Mouse (Mus musculus) ES-E14 (cell line): Measurements from ENCODE around the gene Yaf2. TPM values are rescaled to one million over a fixed set of nuclear protein-coding genes. Genes with fewer than 3 reads are reported as not detected.
A peak's percentile ranks its signal among the peaks of the same experiment; 100 is the strongest.
"Not testable (repeated sequence)": the region's sequence is repeated elsewhere in the genome, so short reads cannot be mapped to it uniquely, and the experiment has no call there.

Experiments used
- DNase-seq: peaks from one replicate; pipeline ENCODE4 v3.0.0-alpha.2; 2013; ENCODE audit warnings: low read depth, low spot score
- H3K27ac ChIP-seq: 2 replicates; pipeline ENCODE4 v1.5.1; 2012; ENCODE audit warnings: low read depth, mild to moderate bottlenecking, low read length, moderate library complexity, mixed read lengths; ENCODE audit not compliant: poor library complexity, insufficient read depth, severe bottlenecking
- H3K36me3 ChIP-seq: 2 replicates; pipeline ENCODE4 v1.6.1; 2012; ENCODE audit warnings: mild to moderate bottlenecking, low read length, moderate library complexity, mixed read lengths; ENCODE audit not compliant: control insufficient read depth, poor library complexity, insufficient read depth, severe bottlenecking
- H3K4me1 ChIP-seq, 2 experiments: fragments of 150-350 bp in 1 of 2; sonication (generic) in 1 of 2; 2 replicates each; pipeline ENCODE4 v1.6.1; 2012; ENCODE audit warnings: low read length in 2 of 2, mild to moderate bottlenecking in 1 of 2, mixed read lengths in 1 of 2; ENCODE audit not compliant: control insufficient read depth in 2 of 2, insufficient read depth in 2 of 2, poor library complexity in 1 of 2
- H3K4me3 ChIP-seq, 2 experiments: fragments of 150-350 bp in 1 of 2; sonication (generic) in 1 of 2; 2 replicates each; pipeline ENCODE4 v1.5.1; 2012; ENCODE audit warnings: low read length in 2 of 2, low read depth in 1 of 2, mild to moderate bottlenecking in 1 of 2, mixed read lengths in 1 of 2; ENCODE audit not compliant: insufficient read depth in 1 of 2, poor library complexity in 1 of 2, severe bottlenecking in 1 of 2
- H3K9ac ChIP-seq: 2 replicates; pipeline ENCODE4 v1.6.1; 2012; ENCODE audit warnings: low read depth, mild to moderate bottlenecking, low read length, mixed read lengths; ENCODE audit not compliant: poor library complexity, insufficient read depth, severe bottlenecking
- H3K9me3 ChIP-seq: fragments of 150-350 bp; sonication (generic); 2 replicates; pipeline ENCODE4 v1.6.1; 2012; ENCODE audit warnings: low read depth, mild to moderate bottlenecking, low read length; ENCODE audit not compliant: control insufficient read depth, insufficient read depth
- CHD2 ChIP-seq: IDR thresholded peaks from 2 replicates; pipeline ENCODE4 v1.6.1; 2014; ENCODE audit warnings: mild to moderate bottlenecking, low read depth, low read length, inconsistent platforms
- HCFC1 ChIP-seq: IDR thresholded peaks from 2 replicates; pipeline ENCODE4 v1.6.1; 2012; ENCODE audit warnings: low read length, inconsistent platforms, borderline replicate concordance; ENCODE audit not compliant: insufficient read depth
- MAFK ChIP-seq: IDR thresholded peaks from 2 replicates; pipeline ENCODE4 v1.6.1; 2014; ENCODE audit warnings: mild to moderate bottlenecking, low read depth, low read length, inconsistent platforms; ENCODE audit not compliant: insufficient read depth
- ZC3H11A ChIP-seq: IDR thresholded peaks from 2 replicates; pipeline ENCODE4 v1.6.1; 2012; ENCODE audit warnings: low read depth, mild to moderate bottlenecking, inconsistent platforms, low read length, borderline replicate concordance
- ZNF384 ChIP-seq: IDR thresholded peaks from 2 replicates; pipeline ENCODE4 v1.6.1; 2012; ENCODE audit warnings: low read depth, low read length, inconsistent platforms
- in situ Hi-C, 2 experiments: fragments of 600-800 bp; cut with MboI; formaldehyde crosslinking; loops; one replicate each; pipeline ENCODE4 v1.15.1; 2025; ENCODE audit warnings: low sequenced_read_pairs in 2 of 2, inconsistent platforms in 1 of 2; ENCODE audit not compliant: unreplicated experiment in 2 of 2
- total RNA-seq: library from RNA; depleted of rRNA; stranded (reverse); fragments of 300-350 nt; gene quantifications from 2 replicates; pipeline ENCODE4 v1.2.3, GENCODE M21; 2012; rRNA removed

The Yaf2 gene
- total RNA-seq, result 7.3 and 19.8 TPM in 2 replicates

- in situ Hi-C loops, result no loop called here
- TF ChIP-seq MAFK, result no peak
- no peak for TF ChIP-seq ZNF384
- no peak for TF ChIP-seq ZC3H11A
- TF ChIP-seq HCFC1, result no peak
- TF ChIP-seq CHD2, result no peak
- Histone ChIP-seq H3K27ac (no peak within 1 kb of the TSS), H3K9ac (peak within 1 kb of the TSS; percentile 83), H3K9me3 (no peaks in the 10 kb centered on the region), H3K4me1 (no peaks in the 10 kb centered on the region), H3K4me3 (peak within 1 kb of the TSS; percentile 86 to 90), H3K36me3 (no peaks in the 10 kb centered on the region)
- DNase-seq, result peak; percentile 50
These were observed at the start of gene Yaf2 for GRCm38 (mm10) chr15:93336925-93337761. Gene Yaf2 (minus strand): TSS chr15:93336935.

DNA sequence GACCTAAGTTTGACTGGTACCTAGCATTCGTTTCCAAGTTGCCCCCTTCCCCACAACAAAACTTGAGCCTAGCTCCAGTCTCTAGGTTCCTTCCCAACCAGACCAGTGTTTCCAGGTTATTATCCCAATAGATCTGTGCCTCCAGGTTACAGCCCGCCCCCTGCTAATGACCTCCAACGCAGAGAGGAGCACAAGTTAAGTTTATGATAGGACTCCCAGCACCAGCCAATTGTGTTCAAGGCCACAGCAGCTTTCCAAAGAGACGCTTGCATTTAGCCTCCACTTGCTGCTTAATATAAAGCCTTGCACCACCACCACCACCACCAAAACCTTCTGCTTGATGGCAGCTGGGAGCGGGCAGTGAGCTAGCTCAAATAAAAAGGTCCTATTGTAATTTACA is 44.6 kb upstream of the Yaf2 start:
- H3K4me1 ChIP-seq, result no peaks in the 10 kb centered on the region
- H3K4me3 ChIP-seq, result no peak overlapping the region
- DNase-seq, result no peak
- H3K27ac ChIP-seq, result no peak overlapping the region
- no peaks in the 10 kb centered on the region for H3K36me3 ChIP-seq
- H3K9ac ChIP-seq, result no peak overlapping the region
- H3K9me3 ChIP-seq, result no peaks in the 10 kb centered on the region
- TF ChIP-seq ZNF384 (no peak), MAFK (no peak), HCFC1 (no peak), CHD2 (no peak), ZC3H11A (no peak)
- in situ Hi-C loops, result no loop called here

DNA sequence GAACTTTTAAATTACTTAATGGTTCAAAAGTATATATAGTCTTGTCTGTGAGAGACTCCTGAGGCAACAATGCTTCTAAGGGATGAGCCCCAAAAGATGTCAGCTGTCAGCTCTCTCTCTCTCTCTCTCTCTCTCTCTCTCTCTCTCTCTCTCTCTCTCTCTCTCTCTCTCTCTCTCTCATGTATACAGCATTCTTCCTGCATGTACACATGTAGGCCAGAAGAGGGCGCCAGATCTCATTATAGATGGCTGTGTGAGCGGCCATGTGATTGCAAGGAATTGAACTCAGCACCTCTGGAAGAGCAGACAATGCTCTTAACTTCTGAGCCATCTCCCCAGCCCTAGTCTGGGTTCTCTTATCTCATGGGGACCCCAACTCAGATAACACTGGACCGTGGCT is 42.4 kb upstream of the Yaf2 start:
- in situ Hi-C loops, result no loop called here
- peak; percentile 38 for DNase-seq
- TF ChIP-seq ZNF384 (no peak), HCFC1 (no peak), CHD2 (no peak), MAFK (no peak), ZC3H11A (no peak)

GRCm38 (mm10) chr15:93375696-93376095 is 39.0 kb upstream of the Yaf2 start:
- in situ Hi-C loops, result no loop called here
- no peak overlapping the region for H3K27ac ChIP-seq
- DNase-seq, result no peak
- no peak for TF ChIP-seq HCFC1
- no peak for TF ChIP-seq MAFK
- no peak for TF ChIP-seq CHD2
- TF ChIP-seq ZC3H11A, result no peak
- no peak for TF ChIP-seq ZNF384
- H3K4me3 ChIP-seq, result no peak overlapping the region
- no peaks in the 10 kb centered on the region for H3K36me3 ChIP-seq
- no peaks in the 10 kb centered on the region for H3K4me1 ChIP-seq
- no peak overlapping the region for H3K9ac ChIP-seq
- no peaks in the 10 kb centered on the region for H3K9me3 ChIP-seq

More for the DNA sequence above, 42.4 kb upstream of the Yaf2 start:
- H3K27ac ChIP-seq, result no peak overlapping the region
- H3K4me1 ChIP-seq, result no peaks in the 10 kb centered on the region
- no peaks in the 10 kb centered on the region for H3K36me3 ChIP-seq
- H3K4me3 ChIP-seq, result no peak overlapping the region
- no peak overlapping the region for H3K9ac ChIP-seq
- H3K9me3 ChIP-seq, result no peaks in the 10 kb centered on the region

GRCm38 (mm10) chr15:93372525-93373119 is 35.9 kb upstream of the Yaf2 start:
- H3K4me3 ChIP-seq, H3K9me3 ChIP-seq, H3K36me3 ChIP-seq, DNase-seq, H3K4me1 ChIP-seq, in situ Hi-C loops, H3K9ac ChIP-seq, H3K27ac ChIP-seq: not testable (repeated sequence)
